Mouse (Mus musculus): ENCODE measurements around the gene Comt. TPM values are rescaled to one million over a fixed set of nuclear protein-coding genes. Genes with fewer than 3 reads are reported as not detected.

Comt gene
- polyA plus RNA-seq, 1 experiment: 89.2 TPM

- no peak for TF ChIP-seq CTCF (IDR thresholded peaks at IDR 0.05; ENCODE audit: borderline replicate concordance, insufficient read depth, low read length)
- TF ChIP-seq POLR2A (IDR thresholded peaks at IDR 0.05; ENCODE audit: low read depth, low read length): no peak
- H3K4me1 ChIP-seq (ENCODE audit: control insufficient read depth, insufficient read depth, low read length): peaks cover 8% of the 10 kb centered on the region; the same call in 1 of the 2 replicates
- no peak overlapping the region for H3K4me3 ChIP-seq (ENCODE audit: insufficient read depth, low read length)
- H3K27ac ChIP-seq (ENCODE audit: insufficient read depth, low read length): no peak overlapping the region
Measured at GRCm38 (mm10) chr16:18386451-18386850, 40.2 kb downstream of the Comt start.

- H3K4me1 ChIP-seq (ENCODE audit: control insufficient read depth, insufficient read depth, low read length): peaks cover 8% of the 10 kb centered on the region; the same call in 1 of the 2 replicates
- H3K27ac ChIP-seq (ENCODE audit: insufficient read depth, low read length): no peak overlapping the region
- TF ChIP-seq POLR2A (IDR thresholded peaks at IDR 0.05; ENCODE audit: low read depth, low read length) (no peak), CTCF (IDR thresholded peaks at IDR 0.05; ENCODE audit: borderline replicate concordance, insufficient read depth, low read length) (no peak)
- no peak overlapping the region for H3K4me3 ChIP-seq (ENCODE audit: insufficient read depth, low read length)
Measured at GRCm38 (mm10) chr16:18385411-18385810, 41.2 kb downstream of the Comt start.

DNA sequence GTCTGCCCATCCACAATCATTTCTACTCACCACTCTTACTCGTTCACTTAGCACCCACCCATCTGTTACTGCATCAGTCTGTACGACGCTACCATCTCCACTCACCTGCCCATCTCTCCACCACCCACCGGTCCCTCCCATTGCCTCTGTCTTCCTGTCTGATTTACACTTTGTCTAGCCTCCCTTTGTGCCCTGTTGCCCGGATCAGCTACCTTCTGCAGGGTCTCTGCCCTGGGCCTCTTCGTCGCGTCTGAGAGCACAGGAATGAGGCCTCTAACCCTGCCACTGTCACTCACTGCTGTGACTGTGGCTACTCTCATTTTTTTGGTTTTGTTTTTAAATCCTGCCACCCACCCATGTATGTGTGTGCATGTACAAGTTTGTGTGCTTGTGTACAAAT is 42.0 kb downstream of the Comt start:
- H3K4me3 ChIP-seq (ENCODE audit: insufficient read depth, low read length): no peak overlapping the region
- no peak overlapping the region for H3K27ac ChIP-seq (ENCODE audit: insufficient read depth, low read length)
- TF ChIP-seq POLR2A (IDR thresholded peaks at IDR 0.05; ENCODE audit: low read depth, low read length) (no peak), CTCF (IDR thresholded peaks at IDR 0.05; ENCODE audit: borderline replicate concordance, insufficient read depth, low read length) (no peak)
- peaks cover 8% of the 10 kb centered on the region; the same call in 1 of the 2 replicates for H3K4me1 ChIP-seq (ENCODE audit: control insufficient read depth, insufficient read depth, low read length)

DNA sequence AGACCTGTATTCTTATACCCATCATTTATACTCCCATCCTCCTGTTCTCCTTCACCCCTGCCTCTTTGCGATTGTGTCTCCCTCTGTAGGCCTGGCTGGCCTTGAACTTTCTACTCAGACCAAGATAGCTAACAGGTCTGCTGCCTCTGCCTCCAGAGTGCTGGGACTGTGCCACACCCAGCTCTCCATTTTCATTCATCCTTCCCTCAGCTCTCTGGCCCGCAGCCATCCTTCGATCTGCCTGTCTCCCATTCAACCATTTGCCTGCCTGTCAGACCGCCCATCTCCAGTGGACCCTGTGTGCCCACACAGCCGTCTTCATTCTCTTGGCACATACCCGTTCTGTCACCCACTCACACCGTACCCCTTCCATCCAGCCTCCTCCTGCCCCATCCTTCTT is 42.4 kb downstream of the Comt start:
- Histone ChIP-seq H3K4me3 (ENCODE audit: insufficient read depth, low read length) (no peak overlapping the region), H3K27ac (ENCODE audit: insufficient read depth, low read length) (no peak overlapping the region), H3K4me1 (ENCODE audit: control insufficient read depth, insufficient read depth, low read length) (peaks cover 8% of the 10 kb centered on the region; the same call in 1 of the 2 replicates)
- TF ChIP-seq POLR2A (IDR thresholded peaks at IDR 0.05; ENCODE audit: low read depth, low read length) (no peak), CTCF (IDR thresholded peaks at IDR 0.05; ENCODE audit: borderline replicate concordance, insufficient read depth, low read length) (no peak)

DNA sequence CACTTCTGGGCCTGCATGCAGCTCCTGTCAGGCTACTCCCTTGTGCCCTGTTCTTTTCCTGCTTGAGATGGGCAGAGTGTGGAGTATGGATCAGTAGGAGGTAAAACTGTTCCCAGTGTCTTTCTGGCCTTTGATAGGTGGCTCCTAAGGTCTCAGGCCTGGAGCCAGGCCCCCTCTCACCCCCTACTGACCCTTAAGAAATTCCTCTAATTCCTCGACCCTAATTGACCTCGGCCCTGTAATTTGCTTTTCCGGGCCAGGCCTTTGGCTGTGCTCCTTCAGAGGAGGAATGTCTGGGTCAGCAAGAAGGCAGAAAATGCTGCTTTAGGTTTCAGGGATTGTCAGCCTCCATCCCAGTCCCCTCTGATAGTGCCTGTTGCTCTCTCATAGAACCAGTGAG is 42.9 kb downstream of the Comt start:
- Histone ChIP-seq H3K27ac (ENCODE audit: insufficient read depth, low read length) (no peak overlapping the region), H3K4me1 (ENCODE audit: control insufficient read depth, insufficient read depth, low read length) (peaks cover 8% of the 10 kb centered on the region; the same call in 1 of the 2 replicates), H3K4me3 (ENCODE audit: insufficient read depth, low read length) (no peak overlapping the region)
- TF ChIP-seq POLR2A (IDR thresholded peaks at IDR 0.05; ENCODE audit: low read depth, low read length): no peak
- no peak for TF ChIP-seq CTCF (IDR thresholded peaks at IDR 0.05; ENCODE audit: borderline replicate concordance, insufficient read depth, low read length)

DNA sequence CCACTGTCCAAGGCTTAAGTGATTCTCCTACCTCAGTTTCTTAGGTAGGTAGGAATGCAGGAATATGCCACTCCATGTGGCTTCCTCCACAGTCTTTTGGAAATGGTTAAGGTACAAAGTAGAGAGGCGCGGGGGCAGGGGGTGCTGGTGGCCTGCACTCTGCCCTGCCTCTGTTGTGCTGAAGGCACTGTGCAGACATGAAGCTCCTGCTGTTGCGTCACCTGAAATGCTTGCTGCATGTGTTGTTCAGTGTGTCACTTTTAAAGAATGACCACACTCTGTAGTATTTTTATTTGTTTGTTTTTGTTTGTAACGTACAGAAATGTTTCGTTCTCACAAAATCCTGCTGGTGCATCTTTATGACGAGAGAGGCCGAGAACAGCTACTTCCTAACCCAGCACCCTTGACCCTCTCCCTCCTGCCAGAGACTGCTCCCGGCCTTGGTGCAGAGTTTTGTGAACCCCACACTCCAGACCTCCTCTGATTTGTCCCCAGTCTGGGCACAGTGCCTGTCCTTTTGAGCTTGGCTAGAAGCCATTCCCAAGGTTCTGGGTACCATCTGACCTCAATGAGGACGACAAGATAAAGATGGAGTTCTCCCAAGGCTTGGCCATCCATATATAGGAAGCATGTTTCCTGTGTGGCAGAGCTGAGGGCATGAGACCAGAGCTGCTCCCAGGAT is 43.5 kb downstream of the Comt start:
- Histone ChIP-seq H3K4me1 (ENCODE audit: control insufficient read depth, insufficient read depth, low read length) (peaks cover 8% of the 10 kb centered on the region; the same call in 1 of the 2 replicates), H3K27ac (ENCODE audit: insufficient read depth, low read length) (no peak overlapping the region), H3K4me3 (ENCODE audit: insufficient read depth, low read length) (no peak overlapping the region)
- TF ChIP-seq POLR2A (IDR thresholded peaks at IDR 0.05; ENCODE audit: low read depth, low read length) (no peak), CTCF (IDR thresholded peaks at IDR 0.05; ENCODE audit: borderline replicate concordance, insufficient read depth, low read length) (no peak)

DNA sequence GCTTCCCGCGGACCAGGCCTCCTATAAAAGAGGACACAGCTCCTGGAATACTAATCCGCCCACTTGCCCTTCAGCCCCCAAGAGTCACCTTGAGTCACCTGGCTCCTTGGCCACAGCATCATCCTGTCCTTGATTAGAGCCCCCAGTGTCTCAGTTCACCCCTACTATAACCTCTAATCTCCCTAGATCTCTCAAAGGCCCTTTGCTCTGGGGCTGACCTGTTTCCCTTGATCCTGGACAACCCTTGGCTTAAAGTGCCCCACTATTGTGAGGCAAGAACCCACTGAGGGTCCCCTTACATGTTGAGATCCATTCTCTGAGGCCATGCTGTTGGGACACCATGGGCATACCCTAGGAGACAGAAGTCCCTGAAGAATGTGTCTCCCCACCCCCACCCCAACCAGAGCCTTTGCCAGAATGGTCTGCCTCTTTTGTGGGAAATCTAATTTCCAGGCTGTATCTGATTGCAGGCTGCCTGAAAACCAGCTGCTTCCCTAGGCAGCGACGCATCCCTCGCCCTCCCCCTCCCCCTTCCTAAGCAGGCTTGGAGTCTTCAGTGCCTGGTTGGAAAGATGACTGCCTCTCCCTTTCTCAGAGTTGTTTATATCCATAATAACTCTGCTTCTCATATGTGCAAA is 44.9 kb downstream of the Comt start:
- peaks cover 8% of the 10 kb centered on the region; the same call in 1 of the 2 replicates for H3K4me1 ChIP-seq (ENCODE audit: control insufficient read depth, insufficient read depth, low read length)
- H3K4me3 ChIP-seq (ENCODE audit: insufficient read depth, low read length): no peak overlapping the region
- TF ChIP-seq CTCF (IDR thresholded peaks at IDR 0.05; ENCODE audit: borderline replicate concordance, insufficient read depth, low read length): no peak
- no peak for TF ChIP-seq POLR2A (IDR thresholded peaks at IDR 0.05; ENCODE audit: low read depth, low read length)
- no peak overlapping the region for H3K27ac ChIP-seq (ENCODE audit: insufficient read depth, low read length)

GRCm38 (mm10) chr16:18380495-18381063 is 46.1 kb downstream of the Comt start:
- H3K27ac ChIP-seq (ENCODE audit: insufficient read depth, low read length): no peak overlapping the region
- peaks cover 8% of the 10 kb centered on the region; the same call in 1 of the 2 replicates for H3K4me1 ChIP-seq (ENCODE audit: control insufficient read depth, insufficient read depth, low read length)

GRCm38 (mm10) chr16:18379338-18380001 is 47.2 kb downstream of the Comt start:
- Histone ChIP-seq H3K4me3 (ENCODE audit: insufficient read depth, low read length) (no peak overlapping the region), H3K4me1 (ENCODE audit: control insufficient read depth, insufficient read depth, low read length) (peaks cover 8% of the 10 kb centered on the region; the same call in 1 of the 2 replicates), H3K27ac (ENCODE audit: insufficient read depth, low read length) (no peak overlapping the region)
- TF ChIP-seq POLR2A (IDR thresholded peaks at IDR 0.05; ENCODE audit: low read depth, low read length): no peak
- no peak for TF ChIP-seq CTCF (IDR thresholded peaks at IDR 0.05; ENCODE audit: borderline replicate concordance, insufficient read depth, low read length)

More at GRCm38 (mm10) chr16:18380495-18381063, 46.1 kb downstream of the Comt start:
- TF ChIP-seq CTCF (IDR thresholded peaks at IDR 0.05; ENCODE audit: borderline replicate concordance, insufficient read depth, low read length) (no peak), POLR2A (IDR thresholded peaks at IDR 0.05; ENCODE audit: low read depth, low read length) (no peak)
- no peak overlapping the region for H3K4me3 ChIP-seq (ENCODE audit: insufficient read depth, low read length)
